Mouse (Mus musculus) lung, adult 18-20 months (tissue): ENCODE data around the gene Hist2h3b.

Experiments used
- DNase-seq, 2 experiments: peaks; one replicate each; pipeline ENCODE4 v3.0.0; 2022; ENCODE audit warnings: mixed read lengths in 2 of 2

The Hist2h3b gene

DNA sequence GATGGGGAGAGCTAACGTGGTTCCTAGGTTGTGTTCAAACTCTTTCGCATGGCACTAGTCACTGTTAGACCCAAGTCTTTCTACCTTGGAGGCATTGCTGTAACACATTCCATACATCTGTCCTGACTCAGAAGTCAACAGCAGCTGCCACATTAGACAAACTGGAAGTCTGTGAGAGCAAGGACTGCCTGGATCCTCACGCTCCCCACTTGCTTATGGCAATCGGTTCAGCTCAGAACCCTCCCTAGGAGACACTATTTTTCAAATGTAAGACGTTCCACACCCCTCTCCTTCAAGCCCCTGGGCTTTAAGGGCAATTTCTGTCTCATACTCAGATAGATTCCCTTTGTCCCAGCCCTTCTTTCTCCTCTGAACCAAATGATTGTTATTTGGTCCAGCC lies 33.6 kb downstream of the Hist2h3b start:
- no peak for DNase-seq

- DNase-seq, result no peak
Observed at GRCm38 (mm10) chr3:96306506-96306905, 38.1 kb downstream of the Hist2h3b start.

- DNase-seq, result no peak
Observed at GRCm38 (mm10) chr3:96309441-96309840, 41.0 kb downstream of the Hist2h3b start.

DNA sequence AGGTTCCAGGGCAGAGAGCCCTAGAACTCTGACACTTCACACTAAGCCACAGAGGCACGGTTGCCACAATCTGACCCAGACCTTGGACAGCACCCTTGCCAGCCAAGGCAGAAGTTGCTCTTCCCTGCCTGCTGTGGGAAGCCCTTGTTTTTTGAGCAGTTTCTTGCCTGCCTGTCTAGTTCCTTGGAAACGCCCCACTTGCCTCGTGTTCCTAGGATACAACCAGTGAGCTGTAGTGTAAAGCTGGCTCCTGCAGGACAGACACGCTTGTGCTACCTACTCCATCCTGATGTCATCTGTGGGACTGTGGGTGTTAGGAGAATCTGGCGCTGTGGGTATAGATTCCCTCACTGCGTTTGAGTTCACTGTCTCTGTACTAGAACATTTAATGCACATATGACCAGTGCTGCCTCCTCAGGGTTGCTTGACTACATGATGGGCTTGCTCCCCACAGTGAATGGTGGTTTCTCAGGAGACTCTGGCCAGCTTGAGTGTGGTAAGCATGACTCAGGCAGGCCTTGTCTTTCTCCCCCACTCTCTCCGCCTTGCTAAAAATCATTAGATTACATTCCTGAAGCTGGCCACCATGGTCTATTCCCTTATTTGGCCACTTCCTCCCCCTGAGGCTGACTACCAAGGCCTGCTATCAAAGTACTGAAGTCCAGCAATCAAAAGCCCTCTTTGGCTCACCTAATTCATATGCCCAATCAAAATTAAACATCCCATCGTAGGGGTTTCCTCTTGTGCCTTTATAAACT lies 44.1 kb downstream of the Hist2h3b start:
- DNase-seq, result no peak
